Mouse (Mus musculus) kidney, embryonic 16.5 days (tissue): ENCODE data around the gene Dab2. TPM values are rescaled to one million over a fixed set of nuclear protein-coding genes. Genes with fewer than 3 reads are reported as not detected.

Experiments used
- ATAC-seq: fragments of 200-750 bp; cut with Nextera tagmentation; 2 replicates; pipeline ENCODE4 v1.8.0; 2017; ENCODE audit warnings: moderate TSS enrichment; ENCODE audit not compliant: low FRiP score, low TSS enrichment
- H3K27ac ChIP-seq: fragments of 300-500 bp; sonication (generic); 2 replicates; pipeline ENCODE4 v1.5.1; 2014; ENCODE audit warnings: low read length
- H3K27me3 ChIP-seq: fragments of 300-500 bp; sonication (generic); 2 replicates; pipeline ENCODE4 v1.6.1; 2014; ENCODE audit warnings: low read length, control low read depth, mixed read lengths; ENCODE audit not compliant: insufficient read depth
- H3K36me3 ChIP-seq: fragments of 300-500 bp; sonication (generic); 2 replicates; pipeline ENCODE4 v1.6.1; 2014; ENCODE audit warnings: low read length, control low read depth, mixed read lengths; ENCODE audit not compliant: insufficient read depth
- H3K4me1 ChIP-seq: fragments of 300-500 bp; sonication (generic); 2 replicates; pipeline ENCODE4 v1.6.1; 2014; ENCODE audit warnings: low read length, control low read depth, mixed read lengths; ENCODE audit not compliant: insufficient read depth
- H3K4me2 ChIP-seq: fragments of 300-500 bp; sonication (generic); replicated peaks from 2 replicates; pipeline ENCODE4 v1.6.1; 2014; ENCODE audit warnings: low read depth, low read length
- H3K4me3 ChIP-seq: fragments of 300-500 bp; sonication (generic); 2 replicates; pipeline ENCODE4 v1.5.1; 2014; ENCODE audit warnings: mild to moderate bottlenecking, low read length
- H3K9ac ChIP-seq: fragments of 300-500 bp; sonication (generic); replicated peaks from 2 replicates; pipeline ENCODE4 v1.6.1; 2014; ENCODE audit warnings: low read length
- H3K9me3 ChIP-seq: fragments of 300-500 bp; sonication (generic); 2 replicates; pipeline ENCODE4 v1.6.1; 2016; ENCODE audit warnings: low read length, control low read depth
- WGBS: fragments of 180-500 bp; shearing (Covaris S2); extraction: QIAGEN DNeasy Blood & Tissue Kit; methylation state at CpG from one replicate; pipeline ENCODE4 v1.1.7; 2014; 5-methylcytosine and 5-hydroxymethylcytosine counted together
- polyA plus RNA-seq: library from polyadenylated mRNA; unstranded; fragments of >200 nt; fragmentation: Nextera tagmentation; extraction: Ambion mirVana; gene quantifications from 2 replicates; pipeline ENCODE4 v1.2.1, GENCODE M21; 2015

Dab2 gene
- polyA plus RNA-seq, 1 experiment from 2014 or later: 76.4 TPM

GRCm38 (mm10) chr15:6359859-6360258 lies 60.3 kb downstream of the Dab2 start:
- Histone ChIP-seq H3K4me2 (no peak overlapping the region), H3K36me3 (no peaks in the 10 kb centered on the region)
- ATAC-seq: no peak

GRCm38 (mm10) chr15:6369974-6370373 lies 70.4 kb downstream of the Dab2 start:
- no peaks in the 10 kb centered on the region for H3K27me3 ChIP-seq
- 53% methylated on average over 1 of the region's 1 CpGs for WGBS
- H3K4me2 ChIP-seq: no peak overlapping the region
- no peak overlapping the region for H3K27ac ChIP-seq
- H3K36me3 ChIP-seq: no peaks in the 10 kb centered on the region
- no peak for ATAC-seq
- no peak overlapping the region for H3K4me3 ChIP-seq
- H3K9ac ChIP-seq: no peak overlapping the region
- no peaks in the 10 kb centered on the region for H3K9me3 ChIP-seq
- 0 out of 2 replicates have a peak, but pooled peaks cover 4% of the 10 kb centered on the region for H3K4me1 ChIP-seq

More at GRCm38 (mm10) chr15:6359859-6360258, 60.3 kb downstream of the Dab2 start:
- no peak overlapping the region for H3K4me3 ChIP-seq
- no peaks in the 10 kb centered on the region for H3K27me3 ChIP-seq
- 84% methylated on average over 2 of the region's 2 CpGs for WGBS
- H3K9ac ChIP-seq: no peak overlapping the region
- H3K27ac ChIP-seq: no peak overlapping the region
- no peaks in the 10 kb centered on the region for H3K4me1 ChIP-seq
- H3K9me3 ChIP-seq: no peaks in the 10 kb centered on the region

GRCm38 (mm10) chr15:6371486-6371885 lies 71.9 kb downstream of the Dab2 start:
- WGBS: 81% methylated on average over 2 of the region's 2 CpGs
- no peak for ATAC-seq
- H3K4me3 ChIP-seq: no peak overlapping the region
- H3K9me3 ChIP-seq: no peaks in the 10 kb centered on the region
- 0 out of 2 replicates have a peak, but pooled peaks cover 4% of the 10 kb centered on the region for H3K4me1 ChIP-seq
- H3K27ac ChIP-seq: no peak overlapping the region
- no peaks in the 10 kb centered on the region for H3K27me3 ChIP-seq
- H3K4me2 ChIP-seq: no peak overlapping the region
- H3K36me3 ChIP-seq: no peaks in the 10 kb centered on the region
- no peak overlapping the region for H3K9ac ChIP-seq

DNA sequence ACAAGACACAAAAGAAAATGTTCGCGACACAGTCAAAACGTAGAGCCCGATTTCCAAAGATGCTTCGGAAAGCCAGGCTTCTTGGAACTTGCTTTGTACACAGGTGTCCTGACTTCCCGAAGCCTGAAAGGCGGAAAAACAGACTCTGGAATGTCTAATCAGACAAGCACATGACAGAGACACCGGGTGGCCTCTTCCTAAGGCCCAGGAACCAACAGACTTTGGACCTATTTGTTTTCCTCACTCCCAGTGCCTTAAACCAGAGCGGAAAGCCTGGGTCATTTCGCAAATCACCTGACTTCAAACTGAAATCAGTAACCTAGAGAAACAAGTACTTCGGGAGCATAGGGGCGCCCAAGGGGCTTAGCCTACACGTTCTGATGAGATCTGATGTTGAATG lies 75.4 kb downstream of the Dab2 start:
- Histone ChIP-seq H3K4me2 (no peak overlapping the region), H3K36me3 (no peaks in the 10 kb centered on the region), H3K9me3 (no peaks in the 10 kb centered on the region), H3K27me3 (no peaks in the 10 kb centered on the region), H3K27ac (no peak overlapping the region), H3K4me3 (no peak overlapping the region), H3K9ac (no peak overlapping the region), H3K4me1 (no peaks in the 10 kb centered on the region)
- WGBS: 83% methylated on average over 13 of the region's 13 CpGs
- 0 out of 2 replicates have a peak, but pooled peaks have one; percentile 42 for ATAC-seq

GRCm38 (mm10) chr15:6376001-6376400 lies 76.4 kb downstream of the Dab2 start:
- Histone ChIP-seq H3K27me3 (no peaks in the 10 kb centered on the region), H3K4me1 (no peaks in the 10 kb centered on the region), H3K9ac (no peak overlapping the region), H3K36me3 (no peaks in the 10 kb centered on the region), H3K4me3 (no peak overlapping the region), H3K27ac (no peak overlapping the region), H3K9me3 (no peaks in the 10 kb centered on the region), H3K4me2 (no peak overlapping the region)
- ATAC-seq: no peak
- 79% methylated on average over 5 of the region's 5 CpGs for WGBS

DNA sequence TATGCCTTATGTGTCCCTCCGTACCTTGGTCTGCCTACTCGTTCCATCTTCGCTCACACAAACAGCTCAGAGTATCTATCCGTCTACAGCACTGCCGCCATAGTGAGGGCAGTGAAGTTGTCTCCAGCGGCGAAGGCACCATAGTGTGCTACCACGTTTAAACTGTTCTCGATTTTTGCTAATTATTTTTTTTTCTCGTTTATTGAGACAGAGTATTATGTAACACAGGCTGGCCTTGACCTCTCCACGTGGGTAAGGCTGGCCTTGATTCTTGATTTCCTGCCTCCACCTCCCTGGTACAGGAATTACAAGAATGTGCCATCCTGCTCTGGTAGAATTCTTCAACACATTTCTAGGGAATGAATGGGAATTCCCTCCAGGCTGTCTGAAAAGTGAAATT lies 77.2 kb downstream of the Dab2 start:
- WGBS: 80% methylated on average over 11 of the region's 11 CpGs
- H3K4me3 ChIP-seq: no peak overlapping the region
- no peaks in the 10 kb centered on the region for H3K9me3 ChIP-seq
- H3K27me3 ChIP-seq: no peaks in the 10 kb centered on the region
- no peaks in the 10 kb centered on the region for H3K36me3 ChIP-seq
- H3K9ac ChIP-seq: no peak overlapping the region
- H3K4me1 ChIP-seq: no peaks in the 10 kb centered on the region
- no peak overlapping the region for H3K4me2 ChIP-seq
- no peak for ATAC-seq
- no peak overlapping the region for H3K27ac ChIP-seq

DNA sequence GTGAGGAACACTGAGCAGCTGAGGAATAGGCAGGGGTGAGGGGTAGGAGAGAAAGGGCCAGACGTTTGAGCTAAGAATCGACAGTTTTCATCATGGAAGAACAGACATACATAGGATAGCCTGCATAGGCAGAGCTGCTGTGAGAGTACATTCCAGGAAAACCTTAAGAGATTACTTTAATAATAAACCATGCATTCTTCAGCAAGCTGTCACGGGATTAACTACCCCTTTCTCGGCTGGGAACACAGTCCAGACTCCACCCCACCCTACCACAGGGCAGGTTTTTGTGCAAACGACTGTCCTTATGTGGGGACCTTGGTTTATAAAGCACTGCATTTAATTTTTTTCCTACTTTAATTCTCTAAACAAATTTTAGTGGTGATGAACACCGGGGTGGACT lies 84.4 kb downstream of the Dab2 start:
- no peaks in the 10 kb centered on the region for H3K27me3 ChIP-seq
- ATAC-seq: no peak
- H3K9me3 ChIP-seq: no peaks in the 10 kb centered on the region
- peaks cover 22% of the 10 kb centered on the region for H3K4me1 ChIP-seq
- H3K4me2 ChIP-seq: 0 out of 2 replicates have a peak overlapping the region, but pooled peaks have one; percentile 17
- no peaks in the 10 kb centered on the region for H3K36me3 ChIP-seq
- no peak overlapping the region for H3K9ac ChIP-seq
- no peak overlapping the region for H3K4me3 ChIP-seq
- 32% methylated on average over 6 of the region's 6 CpGs for WGBS
- H3K27ac ChIP-seq: peak overlapping the region; percentile 7

GRCm38 (mm10) chr15:6385241-6385640 lies 85.7 kb downstream of the Dab2 start:
- no peaks in the 10 kb centered on the region for H3K27me3 ChIP-seq
- ATAC-seq: no peak
- no peak overlapping the region for H3K9ac ChIP-seq
- no peak overlapping the region for H3K27ac ChIP-seq
- H3K4me2 ChIP-seq: no peak overlapping the region
- 30% methylated on average over 1 of the region's 1 CpGs for WGBS
- no peaks in the 10 kb centered on the region for H3K9me3 ChIP-seq
- no peaks in the 10 kb centered on the region for H3K36me3 ChIP-seq
- H3K4me3 ChIP-seq: no peak overlapping the region
- H3K4me1 ChIP-seq: peaks cover 27% of the 10 kb centered on the region

DNA sequence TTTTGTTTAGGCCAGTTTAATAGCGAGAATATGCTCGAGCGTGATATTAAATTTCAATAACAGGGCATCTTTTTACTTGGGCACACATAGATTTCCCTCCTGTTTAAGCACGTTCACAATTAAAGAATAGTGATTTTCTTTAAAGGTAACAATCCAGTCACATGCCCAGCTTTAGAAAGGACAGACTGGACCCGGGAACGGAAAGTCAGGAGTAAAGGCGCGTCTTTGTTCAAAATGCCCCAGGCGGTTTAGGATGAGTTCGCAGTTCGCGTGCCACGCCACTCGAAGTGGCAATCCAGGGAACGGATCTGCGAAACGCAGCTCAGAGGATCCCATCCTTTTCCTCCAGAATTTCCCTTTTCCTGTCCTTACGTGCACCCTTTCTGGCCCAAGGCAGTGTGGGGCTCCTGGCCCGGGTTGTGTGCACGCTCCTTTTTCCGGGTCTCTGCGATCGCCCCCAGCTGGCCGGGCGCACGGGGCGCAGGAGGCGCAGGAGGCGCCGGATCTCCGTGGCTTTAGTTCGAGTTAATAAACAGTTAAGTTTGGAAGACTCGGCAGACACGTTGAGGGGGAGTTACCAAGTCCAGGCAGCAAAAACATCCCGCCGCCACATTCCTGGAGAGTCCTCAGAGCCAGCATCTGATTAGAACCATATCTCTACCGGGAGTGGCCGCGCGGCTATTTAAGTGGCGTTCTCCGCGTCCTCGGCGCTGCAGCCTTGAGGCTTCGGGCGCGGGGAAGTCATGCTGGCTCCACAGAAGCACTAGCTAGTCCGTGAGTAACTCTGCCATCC lies 86.8 kb downstream of the Dab2 start:
- H3K9ac ChIP-seq: peak overlapping the region; percentile 66
- WGBS: 2% methylated on average over 49 of the region's 49 CpGs
- peak; percentile 95 for ATAC-seq
- peak overlapping the region; percentile 56 for H3K4me3 ChIP-seq
- H3K27me3 ChIP-seq: no peaks in the 10 kb centered on the region
- no peaks in the 10 kb centered on the region for H3K9me3 ChIP-seq
- H3K36me3 ChIP-seq: no peaks in the 10 kb centered on the region
- peak overlapping the region; percentile 82 for H3K4me2 ChIP-seq
- H3K27ac ChIP-seq: peak overlapping the region; percentile 75
- peaks cover 27% of the 10 kb centered on the region for H3K4me1 ChIP-seq

DNA sequence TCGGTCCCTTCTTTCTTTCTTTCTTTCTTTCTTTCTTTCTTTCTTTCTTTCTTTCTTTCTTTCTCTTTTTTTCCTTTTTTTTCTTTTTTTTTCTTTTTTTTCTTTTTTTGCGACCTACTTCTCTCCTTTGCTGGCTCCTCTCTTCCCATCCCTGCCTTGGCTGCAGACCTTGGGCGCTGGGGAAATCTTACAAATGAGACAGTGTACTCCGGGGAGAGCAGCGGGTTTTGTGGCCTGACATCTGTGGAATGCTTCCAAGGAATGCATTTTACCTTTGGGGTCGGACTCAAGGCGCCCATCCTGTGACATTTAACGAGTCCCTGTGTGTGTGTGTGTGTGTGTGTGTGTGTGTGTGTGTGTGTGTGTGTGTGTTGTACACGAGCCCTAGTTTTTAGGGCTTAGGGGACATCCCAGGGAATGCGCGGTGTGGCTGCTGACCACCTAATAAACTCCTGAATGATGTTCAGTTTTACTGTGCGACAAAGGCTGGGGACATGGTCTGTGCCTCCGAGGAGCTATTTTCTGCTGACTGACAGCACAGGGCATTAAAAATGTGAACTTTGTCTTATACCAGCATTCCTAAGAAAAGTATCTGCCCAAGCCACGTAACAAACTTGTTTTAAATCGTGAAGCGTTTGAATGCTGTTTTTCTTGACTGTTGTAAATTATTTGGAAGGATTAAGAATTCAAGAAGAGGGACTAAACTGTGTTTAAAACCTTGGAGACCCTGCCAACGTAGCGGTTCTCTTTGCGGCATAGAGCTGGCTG lies 87.6 kb downstream of the Dab2 start:
- no peaks in the 10 kb centered on the region for H3K27me3 ChIP-seq
- H3K9ac ChIP-seq: peak overlapping the region; percentile 66
- H3K4me2 ChIP-seq: peak overlapping the region; percentile 82
- peaks cover 27% of the 10 kb centered on the region for H3K4me1 ChIP-seq
- H3K4me3 ChIP-seq: peak overlapping the region; percentile 56
- H3K27ac ChIP-seq: peak overlapping the region; percentile 75
- H3K36me3 ChIP-seq: no peaks in the 10 kb centered on the region
- WGBS: 5% methylated on average over 19 of the region's 19 CpGs
- ATAC-seq: no peak
- no peaks in the 10 kb centered on the region for H3K9me3 ChIP-seq
